Mouse (Mus musculus) left cerebral cortex, adult 2 months (tissue): Measurements from ENCODE around the gene Nfkbid. TPM values are rescaled to one million over a fixed set of nuclear protein-coding genes. Genes with fewer than 3 reads are reported as not detected.
A peak's percentile ranks its signal among the peaks of the same experiment; 100 is the strongest.

Experiments used
- DNase-seq, 2 experiments: peaks; one replicate each; pipeline ENCODE4 v3.0.0; 2021 to 2022; ENCODE audit warnings: low spot score in 2 of 2, mixed read lengths in 1 of 2; ENCODE audit errors: extremely low spot score in 1 of 2
- H3K27ac ChIP-seq: fragments of 200-600 bp; 2 replicates; pipeline ENCODE4 v1.8.1; 2022
- H3K4me3 ChIP-seq: fragments of 200-600 bp; 2 replicates; pipeline ENCODE4 v1.8.1; 2022
- CTCF ChIP-seq: fragments of 200-600 bp; IDR thresholded peaks from 2 replicates; pipeline ENCODE4 v1.8.1; 2022; ENCODE audit warnings: antibody characterized with exemption, mild to moderate bottlenecking, moderate library complexity
- intact Hi-C: fragments of 180-260 bp; cut with DNase I; formaldehyde crosslinking; loops from one replicate; pipeline ENCODE4 v1.15.1; 2025
- total RNA-seq, 2 experiments: library from RNA; stranded (reverse); gene quantifications; 2 replicates each; pipeline ENCODE4 v1.2.3; 2021

Gene Nfkbid
- total RNA-seq, 2 experiments from 2014 or later, result 3.9 to 5.1 TPM

DNA sequence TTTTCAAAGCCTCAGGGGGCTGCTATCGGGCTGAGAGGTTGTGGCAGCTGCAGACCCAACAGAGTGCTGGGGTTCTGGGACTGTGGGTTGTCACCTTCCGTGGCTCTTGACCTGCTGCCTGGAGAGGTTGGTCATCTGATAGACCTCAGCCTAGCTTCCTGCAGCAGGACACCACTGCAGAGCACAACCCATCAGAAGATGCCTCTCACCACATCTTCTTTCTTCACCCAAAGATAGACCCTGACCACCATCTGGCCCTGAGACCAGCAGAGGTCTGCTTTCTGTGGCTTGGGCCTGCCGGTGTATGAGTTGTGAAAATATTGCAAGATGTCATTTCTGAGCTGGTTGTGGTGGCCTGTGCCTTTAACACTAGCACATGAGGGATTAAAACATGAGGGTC lies 10.5 kb upstream of the Nfkbid start:
- intact Hi-C loops, result no loop called here
- Histone ChIP-seq H3K4me3 (no peak overlapping the region), H3K27ac (no peak overlapping the region)
- no peak for TF ChIP-seq CTCF
- no peak for DNase-seq

DNA sequence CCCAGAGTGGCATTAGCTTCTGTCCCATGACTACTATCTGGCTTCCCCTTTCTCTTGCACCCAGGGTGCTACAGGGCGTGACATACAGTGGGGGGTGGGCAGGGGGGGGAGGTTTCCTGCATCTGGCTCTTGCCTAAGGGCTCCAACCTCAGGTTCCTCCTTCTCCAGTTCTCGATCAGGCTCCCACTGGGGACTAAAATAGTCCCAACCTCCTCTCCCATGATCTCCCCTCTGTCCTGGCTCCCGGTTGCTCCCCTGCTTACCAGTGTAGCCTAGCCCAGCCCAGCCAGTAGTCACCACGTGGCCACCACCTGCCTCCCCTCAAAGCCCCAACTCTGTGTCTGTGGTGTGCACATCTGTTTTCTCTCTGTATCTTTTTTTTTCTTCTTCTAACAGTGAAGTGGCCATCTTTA lies 8.8 kb upstream of the Nfkbid start:
- TF ChIP-seq CTCF, result no peak
- intact Hi-C loops, result no loop called here
- no peak overlapping the region for H3K4me3 ChIP-seq
- no peak overlapping the region for H3K27ac ChIP-seq
- no peak for DNase-seq

DNA sequence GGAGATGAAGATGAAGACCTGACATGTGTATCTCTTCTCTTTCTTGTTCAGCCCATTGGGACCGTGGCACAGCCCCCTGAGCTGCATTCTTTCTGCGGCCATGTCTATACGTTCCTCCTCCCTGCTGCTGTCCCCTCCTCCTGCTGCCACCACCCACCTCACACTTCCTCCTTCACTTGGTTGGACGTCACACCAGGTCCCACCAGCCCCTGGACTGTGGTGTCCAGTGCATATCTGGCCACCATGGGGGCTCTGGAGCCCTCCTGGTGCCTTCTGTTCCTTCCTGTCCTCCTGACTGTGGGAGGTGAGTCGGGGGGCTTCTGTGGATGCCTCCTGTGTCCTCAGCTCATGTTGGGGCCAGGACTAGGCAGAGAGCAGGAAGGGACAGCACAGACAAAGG lies 7.9 kb upstream of the Nfkbid start, which contains the start of gene Tyrobp:
Tyrobp (plus strand) TSS at position 165 of the 400 bp plus-strand sequence.
- no peak for TF ChIP-seq CTCF
- Histone ChIP-seq H3K27ac (peak within 1 kb of the TSS; percentile 40; the same call in 1 of the 2 replicates), H3K4me3 (no peak within 1 kb of the TSS)
- no peak for DNase-seq
- intact Hi-C loops, result no loop called here

DNA sequence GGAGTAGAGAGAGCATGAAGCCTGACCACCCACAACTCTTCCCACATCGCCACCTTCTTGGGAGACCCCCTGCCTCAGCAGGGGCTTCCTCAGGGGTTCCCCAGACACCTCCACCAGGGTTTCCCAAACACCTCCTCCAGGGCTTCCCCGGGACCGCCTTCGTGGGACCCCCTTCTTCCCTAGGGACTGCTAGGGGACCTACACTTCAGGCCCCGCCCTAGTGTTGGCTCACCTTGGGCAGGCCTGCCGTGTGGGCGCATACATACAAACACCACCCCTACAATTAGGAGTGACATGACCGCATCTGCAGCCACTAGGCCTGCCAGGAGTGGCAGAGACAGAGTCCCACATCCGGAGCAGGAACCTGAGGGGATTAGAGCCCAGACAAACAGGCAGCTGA lies 3.7 kb upstream of the Nfkbid start:
- intact Hi-C loops, result no loop called here
- no peak overlapping the region for H3K4me3 ChIP-seq
- no peak for DNase-seq
- no peak for TF ChIP-seq CTCF
- no peak overlapping the region for H3K27ac ChIP-seq

DNA sequence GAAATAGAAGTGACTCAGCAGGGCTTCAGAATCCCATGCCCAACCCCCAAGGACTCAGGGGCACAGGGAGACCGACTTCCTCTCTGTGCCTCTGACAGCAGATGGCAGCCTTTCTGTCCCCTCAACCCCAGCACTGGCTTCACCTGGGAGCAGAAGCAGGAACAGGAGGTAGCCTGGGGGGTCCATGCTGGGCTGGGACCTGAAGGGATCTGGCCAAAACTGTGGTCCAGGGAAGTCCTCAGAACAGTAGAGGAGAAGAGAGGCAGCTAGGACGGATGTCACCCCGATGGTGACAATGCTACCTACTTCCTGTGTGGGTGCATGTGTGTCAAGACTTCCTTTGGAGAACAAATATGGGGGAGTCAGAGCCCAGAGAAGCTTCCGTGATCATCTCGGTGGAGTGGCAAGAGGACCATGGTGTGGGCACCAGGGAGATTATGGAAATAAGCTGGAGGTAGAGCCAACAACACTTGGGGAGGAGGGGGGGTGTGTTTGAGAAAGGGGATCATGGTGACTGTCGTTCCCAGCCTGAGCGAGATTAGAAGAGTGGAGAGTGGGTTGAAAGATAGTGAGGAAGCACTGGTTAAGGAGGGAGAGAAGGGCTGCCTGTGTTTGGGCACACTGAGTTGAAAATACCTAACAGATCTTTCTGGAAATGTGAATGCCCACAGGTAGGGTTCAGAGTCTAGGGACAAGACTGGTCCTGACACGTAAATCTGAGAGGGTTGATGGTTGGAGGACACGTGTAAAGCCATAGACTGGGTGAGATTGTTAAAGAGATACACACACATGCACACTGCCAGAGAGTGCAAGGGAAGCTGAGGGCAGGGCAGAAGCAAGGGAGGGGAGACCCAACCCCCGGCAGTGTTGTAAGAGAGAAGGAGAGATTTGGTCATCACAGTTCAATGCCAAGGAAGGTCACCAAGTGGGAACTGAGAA lies 1.7 kb upstream of the Nfkbid start, which contains the start of gene Hcst:
Hcst (minus strand) TSS at position 294 of the 939 bp plus-strand sequence.
- TF ChIP-seq CTCF, result no peak
- no peak for DNase-seq
- intact Hi-C loops, result no loop called here
- Histone ChIP-seq H3K4me3 (no peak within 1 kb of the TSS), H3K27ac (no peak within 1 kb of the TSS)

DNA sequence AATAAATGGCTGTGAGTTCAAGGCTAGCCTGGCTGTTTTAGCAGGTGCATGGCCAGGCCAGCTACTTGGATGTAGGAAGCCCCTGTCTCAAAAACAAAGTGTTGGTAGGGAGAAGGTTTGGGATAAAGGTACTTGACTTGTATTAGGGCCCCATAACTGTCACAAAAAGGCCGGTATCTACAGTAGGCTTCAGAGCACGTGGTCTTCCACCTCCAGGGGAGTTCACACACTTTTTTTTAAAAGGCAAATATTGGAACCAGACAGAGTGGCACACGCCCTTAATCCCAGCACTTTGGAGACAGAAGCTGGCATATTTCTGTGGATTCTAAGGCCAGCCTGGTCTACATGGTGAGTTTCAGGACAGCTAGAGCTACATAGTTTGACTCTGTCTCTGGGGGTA lies 859 bp upstream of the Nfkbid start:
- no peak for TF ChIP-seq CTCF
- H3K4me3 ChIP-seq, result no peak overlapping the region
- no peak overlapping the region for H3K27ac ChIP-seq
- intact Hi-C loops, result no loop called here
- no peak for DNase-seq

DNA sequence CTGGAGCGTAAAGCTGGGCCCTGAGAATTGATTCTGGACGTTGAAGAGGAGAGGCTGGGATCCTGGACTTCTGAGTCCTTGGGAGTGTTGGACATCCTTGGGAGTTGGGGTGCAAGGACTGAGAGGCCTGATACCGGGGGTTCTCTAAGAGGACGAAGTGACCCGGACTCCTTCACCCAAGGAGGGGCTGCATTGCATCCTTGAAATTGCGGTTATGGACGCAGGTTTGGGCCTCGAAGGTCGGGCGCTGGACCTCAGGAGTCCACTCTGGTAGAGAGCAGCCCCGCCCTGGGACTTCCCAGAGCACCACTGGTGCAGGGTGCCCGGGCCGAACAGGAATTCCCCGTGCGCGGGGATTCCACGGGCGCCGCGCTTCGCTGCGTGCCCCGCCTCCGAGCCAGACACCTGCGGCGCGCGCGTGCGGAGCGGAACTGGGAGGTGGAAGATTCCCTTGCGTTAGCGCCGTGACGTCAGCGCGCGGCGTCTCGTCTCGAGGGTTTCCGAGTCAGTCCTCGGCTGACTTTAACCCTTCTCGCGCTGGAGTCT lies 431 bp downstream of the Nfkbid start:
- TF ChIP-seq CTCF, result no peak
- Histone ChIP-seq H3K27ac (peak overlapping the region; percentile 86), H3K4me3 (peak overlapping the region; percentile 77)
- intact Hi-C loops, result loop anchor here (1.0 kb wide), 1 partner anchor 49 kb away; no protein-coding TSS in a partner anchor
- DNase-seq, result peak; percentile 93 to 95

DNA sequence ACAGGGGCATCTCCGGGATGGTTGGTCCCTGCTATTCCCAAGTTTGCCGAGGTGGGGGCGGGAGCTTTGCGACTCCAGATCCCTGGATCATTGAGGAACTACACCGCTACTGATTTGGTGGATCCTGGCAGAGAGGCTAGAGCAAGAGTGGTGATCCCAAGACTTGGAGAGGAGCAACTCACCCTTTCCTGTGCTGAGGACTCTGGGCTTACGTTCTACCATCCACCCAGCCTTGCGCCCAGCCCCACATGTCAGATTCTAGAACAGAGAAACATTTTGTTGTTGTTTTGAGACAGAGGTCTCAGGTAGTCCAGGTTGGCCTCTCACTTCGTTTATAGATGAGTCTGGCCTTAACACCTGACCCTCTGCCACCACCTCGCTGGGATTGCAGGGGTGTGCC lies 1.0 kb downstream of the Nfkbid start:
- intact Hi-C loops, result loop anchor here (1.0 kb wide), 1 partner anchor 49 kb away; no protein-coding TSS in a partner anchor
- no peak for TF ChIP-seq CTCF
- peak overlapping the region; percentile 86 for H3K27ac ChIP-seq
- peak overlapping the region; percentile 77 for H3K4me3 ChIP-seq
- DNase-seq, result no peak

DNA sequence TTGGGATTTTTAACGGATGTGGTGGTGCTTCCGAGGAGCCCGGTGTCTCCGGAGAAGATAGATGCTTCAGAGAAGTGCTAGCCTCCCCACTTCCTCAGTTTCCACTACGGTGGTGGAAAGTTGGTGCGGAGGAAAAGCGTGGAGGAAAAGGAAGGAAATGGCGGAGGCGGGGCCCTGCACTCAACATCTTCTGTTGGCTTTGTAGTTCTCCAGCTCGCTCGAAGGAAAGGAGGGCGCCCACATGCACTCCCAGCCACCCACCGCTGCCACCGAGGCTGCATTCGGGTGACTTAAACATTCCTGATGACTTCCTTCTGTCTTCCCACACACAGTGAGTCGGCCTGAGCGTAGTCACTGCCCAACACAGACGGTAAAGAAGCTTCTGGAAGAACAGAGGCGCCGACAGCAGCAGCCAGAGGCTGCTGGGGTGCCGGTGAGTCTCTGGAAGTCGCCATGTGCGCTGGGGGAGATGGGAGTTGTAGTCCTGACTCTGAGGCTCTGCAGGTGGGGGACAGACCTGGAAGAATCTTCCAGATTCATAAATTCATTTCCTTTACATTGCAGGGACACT lies 1.6 kb downstream of the Nfkbid start:
- intact Hi-C loops, result no loop called here
- no peak for TF ChIP-seq CTCF
- Histone ChIP-seq H3K4me3 (peak overlapping the region; percentile 77), H3K27ac (peak overlapping the region; percentile 86)
- peak; percentile 67 to 69 for DNase-seq

DNA sequence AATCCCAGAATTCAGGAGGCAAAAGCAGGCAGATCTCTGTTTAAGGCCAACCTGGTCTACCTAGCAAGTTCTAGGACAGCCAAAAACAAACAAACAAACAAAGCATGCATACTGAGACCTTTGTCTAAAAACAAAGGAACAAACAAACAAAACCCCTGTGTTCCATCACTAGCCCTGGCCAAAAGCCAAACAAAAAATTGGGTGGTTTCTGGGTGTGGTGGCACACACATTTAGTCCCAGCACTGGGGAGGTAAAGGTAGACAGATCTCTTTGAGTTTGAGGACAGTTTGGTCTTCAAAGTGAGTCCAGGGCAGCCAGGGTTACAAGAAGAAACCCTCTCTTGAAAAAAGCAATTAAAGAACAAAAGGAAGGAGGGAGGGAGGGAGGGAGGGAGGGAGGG lies 7.8 kb downstream of the Nfkbid start:
- no peak for DNase-seq
- no peak for TF ChIP-seq CTCF
- intact Hi-C loops, result no loop called here

DNA sequence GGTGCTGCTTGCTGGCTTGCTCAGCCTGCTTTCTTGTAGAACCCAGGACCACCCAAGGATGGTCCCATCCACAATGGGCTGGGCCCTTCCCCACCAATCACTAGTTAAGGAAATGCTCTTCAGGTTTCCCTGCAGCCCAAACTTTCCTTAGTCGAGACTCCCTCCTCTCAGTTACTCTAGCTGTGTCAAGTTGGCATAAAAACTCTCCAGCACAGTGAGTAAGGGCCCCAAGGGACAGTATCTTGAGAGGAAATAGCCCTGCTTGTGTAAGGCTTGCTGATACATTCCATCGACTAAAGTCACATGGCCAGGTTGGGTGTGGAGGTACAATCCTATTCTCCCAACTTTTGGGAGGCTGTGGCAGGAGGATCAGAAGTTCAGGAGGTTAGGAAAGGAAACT lies 8.7 kb downstream of the Nfkbid start:
- intact Hi-C loops, result loop anchor here (10.0 kb wide), 1 partner anchor 245 kb away; the partner anchor contains the start of gene Cox7a1
- TF ChIP-seq CTCF, result no peak

More for the DNA sequence above, 7.8 kb downstream of the Nfkbid start:
- Histone ChIP-seq H3K4me3 (no peak overlapping the region), H3K27ac (no peak overlapping the region)

DNA sequence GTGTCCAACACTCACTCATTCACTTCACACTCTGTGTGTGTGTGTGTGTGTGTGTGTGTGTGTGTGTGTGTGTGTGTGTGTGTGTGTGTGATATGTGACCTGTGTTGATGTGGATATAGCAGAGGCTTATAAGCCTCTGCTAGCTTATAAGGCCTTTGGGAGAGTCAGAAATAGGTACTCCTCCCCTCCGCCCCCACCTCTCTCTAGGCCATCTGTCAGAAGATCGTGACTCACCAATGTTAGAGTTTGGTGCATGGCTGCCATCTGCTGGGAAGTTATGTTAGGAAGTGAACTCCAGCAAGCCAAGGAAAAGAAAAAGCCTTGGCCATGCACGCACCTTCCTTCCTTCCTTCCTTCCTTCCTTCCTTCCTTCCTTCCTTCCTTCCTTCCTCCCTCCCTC lies 10.3 kb downstream of the Nfkbid start:
- Histone ChIP-seq H3K4me3 (no peak overlapping the region), H3K27ac (peak overlapping the region; percentile 76; the same call in 1 of the 2 replicates)
- intact Hi-C loops, result loop anchor here (1.0 to 10.0 kb wide), 3 partner anchors 59 to 247 kb away; partner anchors contain the start of gene Cox7a1
- TF ChIP-seq CTCF, result peak; percentile 57
- peak; percentile 84 to 85 for DNase-seq

More for the DNA sequence above, 8.7 kb downstream of the Nfkbid start:
- no peak for DNase-seq
- Histone ChIP-seq H3K4me3 (no peak overlapping the region), H3K27ac (no peak overlapping the region)
